Mouse (Mus musculus): Measurements from ENCODE around the gene Snx7.

Snx7 gene

DNA sequence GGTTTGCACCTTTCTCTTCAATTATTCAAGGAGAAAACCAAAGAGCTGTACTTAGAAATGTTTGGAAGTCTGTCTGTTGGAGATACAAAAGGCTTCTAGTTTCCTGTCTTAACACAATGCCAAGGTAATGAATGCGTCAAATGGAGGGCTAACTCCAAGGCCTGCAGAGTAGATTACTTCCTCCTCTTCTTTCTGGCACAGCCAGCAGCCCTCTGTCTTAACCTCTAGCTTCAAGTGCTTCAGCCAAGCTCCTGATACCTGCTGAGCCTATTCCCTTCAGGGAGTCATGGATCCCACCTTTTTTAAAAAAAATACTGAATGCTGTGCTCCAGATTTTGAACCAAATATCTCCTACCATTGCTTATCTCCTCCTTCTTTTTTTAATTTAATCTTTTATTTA lies 51.1 kb downstream of the Snx7 start:
- DNase-seq (ENCODE audit: low spot score): no peak

DNA sequence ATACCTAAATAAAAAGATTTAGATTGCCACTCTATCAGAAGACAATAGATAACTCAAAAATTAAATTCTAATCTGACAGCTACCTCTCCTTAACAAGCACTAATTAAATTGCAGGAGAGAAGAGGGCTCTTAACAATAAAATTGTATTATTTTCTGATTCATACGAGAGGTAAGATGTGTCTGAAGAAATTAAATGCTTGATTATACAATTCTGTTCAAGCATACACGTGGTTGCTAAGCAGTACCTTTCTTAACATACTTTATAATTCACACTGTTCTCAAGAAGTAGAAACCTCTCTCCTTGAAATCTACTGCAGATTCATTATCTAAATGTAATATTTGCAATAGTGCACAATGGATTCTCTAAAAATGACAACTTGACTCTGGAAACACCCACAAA lies 54.5 kb downstream of the Snx7 start:
- no peak for DNase-seq (ENCODE audit: low spot score)

DNA sequence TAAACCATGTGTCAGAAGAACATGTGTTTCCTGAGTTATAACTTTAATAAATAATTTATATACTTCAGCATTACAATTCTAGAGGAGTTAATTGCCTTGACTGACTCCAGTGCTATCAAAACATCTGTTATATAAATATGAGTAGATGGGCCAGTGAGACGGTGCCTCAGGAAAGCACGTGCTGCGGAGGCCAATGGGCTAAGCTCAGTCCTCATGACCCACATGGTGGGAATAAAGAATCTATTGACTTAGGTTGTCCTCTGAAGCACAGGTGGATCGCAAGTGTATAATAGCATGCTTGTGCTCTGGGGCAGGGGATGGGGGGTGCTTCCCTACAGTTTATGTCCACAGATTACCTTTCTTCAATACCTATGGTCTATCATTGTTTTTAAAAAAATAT lies 56.6 kb downstream of the Snx7 start:
- DNase-seq (ENCODE audit: low spot score): no peak

DNA sequence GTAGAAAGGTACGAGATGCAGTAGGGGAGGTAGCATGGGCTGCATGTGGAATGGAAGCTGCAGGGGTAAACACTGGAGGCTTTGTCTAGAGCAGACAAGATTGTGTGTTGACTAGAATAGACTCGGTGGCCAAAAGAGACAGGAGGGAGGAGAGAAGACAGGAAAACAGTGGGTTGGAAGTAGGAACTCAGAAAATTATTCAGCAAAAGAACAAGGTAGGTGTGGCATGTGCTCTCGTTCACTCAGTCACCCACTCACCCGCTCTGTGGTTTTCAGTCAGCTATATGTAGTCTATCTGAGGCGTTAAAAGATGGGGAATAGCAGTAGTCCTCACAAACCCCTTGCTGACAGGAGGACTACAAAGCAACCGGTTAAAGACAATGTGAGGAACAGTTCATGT lies 63.0 kb downstream of the Snx7 start:
- DNase-seq (ENCODE audit: low spot score): no peak

DNA sequence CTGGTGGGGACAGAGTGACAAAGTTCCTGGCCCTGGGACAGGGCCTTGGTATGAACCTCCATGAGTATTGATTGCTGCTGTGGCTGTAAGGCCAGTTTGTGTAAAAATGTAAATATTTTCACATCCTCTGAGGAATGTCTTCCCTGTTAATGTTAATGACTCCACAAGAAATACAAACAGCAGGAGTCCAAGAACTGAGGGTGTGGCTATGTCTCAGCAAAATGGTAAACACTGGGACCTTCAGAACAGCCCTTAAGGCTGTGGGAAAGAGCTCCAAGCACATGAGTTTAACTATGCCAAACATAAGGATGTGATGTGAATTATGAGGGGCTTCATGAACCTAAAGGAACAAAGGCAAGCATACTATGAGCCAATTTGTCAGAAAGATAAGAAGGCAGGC lies 74.2 kb downstream of the Snx7 start:
- no peak for DNase-seq (ENCODE audit: low spot score)

DNA sequence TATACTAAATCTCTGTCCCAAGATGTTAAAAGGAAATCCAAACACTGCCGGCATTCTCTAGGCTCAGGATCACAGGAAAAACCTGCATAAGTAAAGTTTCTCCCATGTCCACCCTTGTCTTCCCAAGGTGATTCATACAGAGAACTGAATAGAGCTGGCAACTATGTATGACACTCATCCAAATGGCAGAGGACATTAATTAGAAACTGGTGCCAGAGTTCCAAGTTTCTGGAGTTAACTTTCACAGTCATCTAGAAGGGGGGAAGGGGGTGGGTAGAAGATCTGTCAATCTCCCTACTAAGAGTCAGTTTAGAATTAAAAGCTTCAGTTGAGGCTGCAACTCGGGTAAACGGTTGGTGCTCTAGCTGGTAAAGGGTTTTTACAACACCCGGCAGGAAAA lies 76.8 kb downstream of the Snx7 start:
- DNase-seq (ENCODE audit: low spot score): no peak

DNA sequence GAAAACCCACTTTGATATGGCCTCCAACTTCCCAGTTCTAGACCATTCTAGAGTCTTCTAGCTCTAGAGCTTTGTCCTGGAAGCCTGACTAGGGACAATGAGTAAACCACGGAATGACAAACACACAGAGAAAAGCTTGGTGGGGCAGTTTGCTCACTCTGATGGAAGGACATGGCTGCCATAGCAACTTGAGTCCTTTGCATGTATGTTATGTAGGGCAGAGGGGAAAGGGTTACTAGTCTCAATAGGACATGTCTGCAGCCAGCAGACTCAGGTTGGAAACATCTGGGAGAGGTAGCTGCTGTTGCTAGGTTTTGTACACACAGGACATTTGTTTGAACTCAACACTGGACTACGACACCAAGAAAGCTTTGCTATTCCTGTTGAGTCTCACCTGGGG lies 77.5 kb downstream of the Snx7 start:
- DNase-seq (ENCODE audit: low spot score): no peak

DNA sequence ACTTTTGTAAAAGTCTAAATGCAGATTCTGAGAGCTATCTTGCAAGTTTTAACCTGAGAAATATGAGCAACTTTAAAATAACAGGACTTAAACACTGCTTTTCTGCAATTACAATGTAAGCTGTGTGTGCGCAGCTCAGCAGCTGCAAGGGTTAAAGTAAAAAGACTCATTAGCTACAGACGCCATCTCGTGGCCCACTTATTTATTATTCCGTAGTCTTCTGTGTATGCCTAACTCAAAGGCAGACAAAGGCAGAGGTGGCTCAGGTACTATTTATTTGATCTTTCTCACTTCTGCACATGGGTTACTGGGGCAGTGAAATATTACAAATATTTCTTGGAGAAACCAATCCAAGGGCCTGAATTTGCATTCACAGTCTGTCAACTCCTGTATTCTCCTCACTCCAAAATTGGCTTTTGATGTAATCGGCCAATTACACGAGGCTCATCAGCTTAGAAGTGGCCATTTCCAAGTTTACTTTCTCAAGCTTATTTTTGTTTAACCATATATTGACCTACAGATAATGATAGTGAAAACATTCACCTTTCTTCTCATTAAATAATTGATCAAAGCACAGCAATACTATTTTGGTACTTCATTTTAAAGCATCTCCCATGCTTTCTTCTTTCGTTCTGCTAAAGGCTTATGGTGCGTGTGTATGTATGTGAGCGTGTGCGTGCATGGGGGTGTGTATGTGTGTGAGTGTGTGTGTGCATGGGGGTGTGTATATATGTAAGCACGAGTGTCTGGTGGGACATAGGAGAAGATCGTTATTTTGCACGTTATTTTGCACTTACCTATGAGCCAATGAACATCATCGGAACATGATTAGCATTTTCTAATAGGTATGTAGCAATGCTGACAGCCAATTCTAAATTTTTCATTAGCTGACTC lies 79.7 kb downstream of the Snx7 start:
- DNase-seq (ENCODE audit: low spot score): peak; percentile 58

DNA sequence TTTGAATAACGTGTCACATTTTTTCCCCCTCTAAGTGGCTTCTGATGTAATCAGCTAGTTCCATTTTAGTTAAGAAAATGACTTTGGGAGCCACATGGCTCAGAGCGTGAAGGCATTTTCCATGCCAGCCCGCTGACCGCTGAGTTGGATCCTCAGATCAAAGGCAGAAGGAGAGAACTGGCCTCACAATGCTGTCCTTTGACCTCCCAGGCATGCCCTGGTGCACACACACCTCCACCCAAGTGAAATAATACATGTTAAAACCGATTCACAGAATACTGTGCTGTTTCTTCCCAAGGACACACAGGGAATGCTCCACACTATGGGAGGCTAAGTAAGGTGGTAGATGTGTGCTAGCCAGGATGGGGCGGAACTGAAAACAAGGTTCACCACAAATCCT lies 81.5 kb downstream of the Snx7 start:
- peak; percentile 36 for DNase-seq (ENCODE audit: low spot score)

DNA sequence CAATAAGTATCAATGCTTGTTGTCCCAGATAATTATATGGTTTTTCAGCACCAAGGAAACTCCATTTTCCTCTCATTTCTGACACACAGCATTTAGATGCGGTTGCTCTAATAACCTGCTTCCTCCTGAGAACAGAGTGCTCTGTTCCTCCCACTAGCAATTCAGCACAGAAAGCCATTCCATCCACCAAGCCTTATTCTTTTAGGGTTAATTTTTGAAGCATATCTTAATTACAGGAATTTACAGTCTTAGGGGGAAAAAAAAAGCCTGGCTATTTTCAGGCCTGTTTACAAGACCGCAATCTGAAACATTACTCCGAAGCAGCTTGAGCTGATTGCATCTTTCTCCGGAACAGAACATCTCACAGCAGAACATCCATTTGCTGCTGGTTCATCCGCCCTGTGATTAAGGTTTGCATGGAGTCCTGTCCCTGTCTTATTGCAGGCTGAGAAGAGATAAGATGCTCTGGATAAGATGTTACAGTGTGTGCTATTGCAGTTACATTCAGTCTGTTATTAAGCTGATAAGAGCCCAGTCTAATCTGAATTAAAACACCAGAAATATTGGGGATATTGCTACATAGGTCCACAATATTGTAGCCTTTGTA lies 116.5 kb downstream of the Snx7 start:
- DNase-seq (ENCODE audit: low spot score): no peak

DNA sequence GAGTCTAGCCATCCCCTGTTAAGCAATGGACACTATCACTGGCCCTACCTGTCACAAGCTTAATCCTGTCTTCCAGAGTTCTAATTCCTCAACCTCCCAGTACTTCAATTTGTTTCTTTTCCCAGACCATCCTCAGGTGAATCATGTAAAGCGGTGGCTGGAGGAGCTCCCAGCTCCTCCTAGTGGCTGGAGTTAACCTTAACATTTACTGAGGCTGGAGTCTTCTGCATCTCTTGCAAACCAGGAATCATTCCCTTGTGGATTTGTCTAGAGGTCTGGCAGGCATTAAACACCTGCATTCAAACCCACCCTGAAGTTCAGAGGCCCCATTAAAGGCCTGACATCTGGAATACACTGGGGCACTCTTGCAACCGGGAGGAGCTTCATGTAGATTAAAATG lies 117.1 kb downstream of the Snx7 start:
- no peak for DNase-seq (ENCODE audit: low spot score)

DNA sequence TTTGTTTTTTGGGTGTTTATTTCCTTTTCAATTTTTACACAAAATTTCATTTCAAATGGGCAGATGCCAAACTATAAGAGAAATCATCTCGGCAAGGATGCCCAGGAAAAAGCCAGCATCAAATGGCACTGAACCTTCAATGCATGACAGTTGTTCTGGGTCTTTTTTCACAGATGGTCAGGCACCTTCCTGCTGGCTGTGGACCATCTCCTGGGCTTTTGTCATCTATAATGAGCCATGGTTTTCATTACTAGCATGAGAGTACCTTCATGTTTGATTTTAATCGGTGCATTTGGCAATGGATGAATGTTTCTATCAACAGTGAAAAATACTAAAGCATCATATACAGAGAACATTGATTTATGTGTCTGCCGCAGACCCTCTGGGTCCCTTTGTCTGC lies 119.5 kb downstream of the Snx7 start:
- no peak for DNase-seq (ENCODE audit: low spot score)

DNA sequence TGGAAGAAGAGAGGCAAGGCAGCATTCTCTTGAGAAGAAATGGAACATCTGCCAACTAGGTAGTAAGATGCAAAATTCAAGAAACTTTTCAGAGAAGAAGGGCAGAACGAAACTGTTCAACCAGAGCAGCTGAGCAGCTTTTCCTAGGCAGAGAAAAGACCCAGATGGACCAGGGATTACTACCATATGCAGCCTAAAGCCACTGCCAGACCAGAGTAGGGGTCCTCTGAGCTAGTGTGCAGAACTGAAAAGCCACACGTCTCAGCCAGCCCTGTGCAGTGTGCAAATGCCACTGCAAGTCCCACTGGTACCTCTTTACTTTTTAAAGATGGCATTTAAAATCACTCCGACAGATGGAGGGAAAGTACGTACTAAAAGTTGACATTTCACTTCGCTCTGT lies 129.0 kb downstream of the Snx7 start:
- DNase-seq (ENCODE audit: low spot score): no peak

DNA sequence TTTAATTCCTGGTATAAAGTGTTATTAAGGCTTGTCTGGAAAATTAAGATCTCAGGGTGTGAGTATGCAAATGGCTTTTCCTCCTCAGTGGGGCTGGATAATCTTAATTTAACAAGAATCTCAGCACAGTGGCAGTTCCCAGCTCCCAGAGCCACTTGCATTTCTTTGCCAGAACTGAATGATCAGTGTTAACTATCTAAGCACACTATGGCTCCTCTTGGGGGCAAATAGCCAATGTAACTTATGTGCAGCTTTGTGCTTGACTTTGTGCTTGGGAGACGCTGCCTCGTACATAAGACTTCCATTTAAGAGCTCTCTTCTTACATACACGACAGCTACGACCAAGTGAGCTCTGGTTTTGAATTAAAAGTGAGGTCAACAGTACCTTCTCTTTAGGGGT lies 136.1 kb downstream of the Snx7 start:
- DNase-seq (ENCODE audit: low spot score): no peak
